Mouse (Mus musculus): ENCODE results near the gene Sh3pxd2a. TPM values are rescaled to one million over a fixed set of nuclear protein-coding genes. Genes with fewer than 3 reads are reported as not detected.

The Sh3pxd2a gene
- polyA plus RNA-seq, 1 experiment from 2014 or later, result 8.8 TPM

DNA sequence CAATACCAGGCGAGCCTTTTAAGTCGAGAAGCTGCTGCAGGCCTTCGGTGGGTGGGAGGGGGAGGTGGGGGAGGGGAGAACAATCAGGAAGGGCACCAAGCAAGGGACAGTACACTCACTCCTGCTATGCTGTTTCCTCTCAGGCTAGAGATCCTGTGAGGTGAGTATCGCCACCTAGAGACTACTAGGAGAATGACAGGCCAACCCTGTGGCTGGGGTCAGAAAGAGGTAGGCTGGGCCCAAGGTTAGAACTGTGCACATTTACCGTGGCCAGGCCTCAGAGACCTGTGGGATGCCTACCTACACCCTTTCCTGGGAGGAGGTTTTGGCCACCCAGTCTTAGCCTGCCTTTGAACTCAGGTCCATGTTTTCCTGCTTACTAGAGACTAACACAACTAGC lies 204.6 kb downstream of the Sh3pxd2a start:
- H3K27ac ChIP-seq (ENCODE audit: low read depth), result no peak overlapping the region
- DNase-seq (ENCODE audit: low spot score), result peak; percentile 65
- WGBS, result 16% methylated on average over 5 of the region's 5 CpGs
- no peak overlapping the region for H3K4me2 ChIP-seq (ENCODE audit: low read length)
- H3K36me3 ChIP-seq (ENCODE audit: control insufficient read depth, insufficient read depth, low read length), result peaks cover 7% of the 10 kb centered on the region; the same call in 1 of the 2 replicates
- H3K27me3 ChIP-seq (replicated peaks; ENCODE audit: control insufficient read depth, insufficient read depth, low read length), result no peaks in the 10 kb centered on the region
- 0 out of 2 replicates have a peak, but pooled peaks cover 3% of the 10 kb centered on the region for H3K4me1 ChIP-seq (replicated peaks; ENCODE audit: control insufficient read depth, insufficient read depth, low read length)
- no peaks in the 10 kb centered on the region for H3K9me3 ChIP-seq (ENCODE audit: control insufficient read depth, low read length)
- 0 out of 2 replicates have a peak, but pooled peaks have one; percentile 20 for ATAC-seq (replicated peaks; ENCODE audit: low FRiP score, low TSS enrichment, low read depth)
- no peak overlapping the region for H3K4me3 ChIP-seq (ENCODE audit: low read depth, low read length)
- H3K9ac ChIP-seq (ENCODE audit: low read length), result no peak overlapping the region

DNA sequence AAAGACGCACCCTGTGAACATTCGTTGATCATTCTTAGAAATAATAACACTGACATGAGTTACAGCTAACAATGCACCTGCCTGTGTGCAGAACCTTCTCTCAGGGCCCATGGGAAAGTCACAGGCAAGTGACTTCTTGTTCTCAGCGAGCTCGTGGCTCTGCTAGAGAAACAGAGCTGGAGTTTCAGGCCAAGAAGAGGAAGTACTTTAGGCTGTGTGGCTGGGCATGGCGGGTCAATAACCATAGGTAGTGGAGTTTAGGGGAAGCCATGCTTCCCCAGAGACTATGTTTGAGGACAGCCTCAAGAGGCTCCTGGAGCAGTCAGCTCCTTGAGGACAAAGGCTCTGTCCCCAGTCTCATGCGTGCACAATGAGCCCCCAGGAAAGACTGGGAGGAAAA lies 208.3 kb downstream of the Sh3pxd2a start:
- H3K36me3 ChIP-seq (ENCODE audit: control insufficient read depth, insufficient read depth, low read length), result no peaks in the 10 kb centered on the region
- H3K9me3 ChIP-seq (ENCODE audit: control insufficient read depth, low read length), result no peaks in the 10 kb centered on the region
- H3K27me3 ChIP-seq (replicated peaks; ENCODE audit: control insufficient read depth, insufficient read depth, low read length), result peaks cover 24% of the 10 kb centered on the region
- DNase-seq (ENCODE audit: low spot score) (no peak), ATAC-seq (replicated peaks; ENCODE audit: low FRiP score, low TSS enrichment, low read depth) (no peak)
- no peak overlapping the region for H3K9ac ChIP-seq (ENCODE audit: low read length)
- no peak overlapping the region for H3K4me2 ChIP-seq (ENCODE audit: low read length)
- H3K4me3 ChIP-seq (ENCODE audit: low read depth, low read length), result no peak overlapping the region
- 65% methylated on average over 6 of the region's 6 CpGs for WGBS
- no peaks in the 10 kb centered on the region for H3K4me1 ChIP-seq (replicated peaks; ENCODE audit: control insufficient read depth, insufficient read depth, low read length)
- H3K27ac ChIP-seq (ENCODE audit: low read depth), result no peak overlapping the region

DNA sequence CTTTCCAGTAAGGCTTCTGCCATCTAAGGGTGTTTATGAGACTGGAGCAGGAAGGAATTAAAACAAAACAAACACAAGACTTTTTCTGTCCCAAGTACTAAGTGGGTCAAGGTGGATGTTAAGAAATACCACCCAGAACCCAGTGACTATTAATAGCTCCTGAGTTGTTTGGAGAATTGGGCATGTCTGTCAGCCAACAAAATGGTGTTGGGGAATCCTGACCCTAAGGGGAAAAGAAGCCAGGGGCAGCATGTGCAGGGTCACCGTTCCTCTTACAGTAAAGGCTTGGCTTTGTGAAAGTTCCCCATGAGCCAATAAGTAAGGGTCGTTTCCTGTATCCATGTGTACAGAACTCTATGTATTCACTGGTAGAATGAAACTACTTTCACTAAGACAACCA lies 209.2 kb downstream of the Sh3pxd2a start:
- WGBS, result 64% methylated on average over 2 of the region's 2 CpGs

DNA sequence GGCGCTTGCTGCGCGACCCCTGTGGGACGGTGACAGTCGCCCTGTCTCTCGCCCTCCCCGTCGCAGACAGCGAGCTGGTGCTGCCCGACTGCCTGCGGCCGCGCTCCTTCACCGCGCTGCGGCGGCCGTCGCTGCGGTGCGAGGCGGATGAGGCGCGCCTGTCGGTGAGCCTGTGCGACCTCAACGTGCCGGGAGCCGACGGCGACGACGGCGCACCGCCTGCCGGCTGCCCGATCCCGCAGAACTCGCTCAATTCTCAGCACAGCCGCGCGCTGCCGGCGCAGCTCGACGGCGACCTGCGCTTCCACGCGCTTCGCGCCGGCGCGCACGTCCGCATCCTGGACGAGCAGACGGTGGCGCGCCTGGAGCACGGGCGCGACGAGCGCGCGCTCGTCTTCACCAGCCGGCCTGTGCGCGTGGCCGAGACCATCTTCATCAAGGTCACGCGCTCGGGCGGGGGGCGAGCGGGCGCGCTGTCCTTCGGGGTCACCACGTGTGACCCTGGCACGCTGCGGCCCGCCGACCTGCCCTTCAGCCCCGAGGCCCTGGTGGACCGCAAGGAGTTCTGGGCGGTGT lies 211.1 kb downstream of the Sh3pxd2a start:
- WGBS, result 5% methylated on average over 76 of the region's 90 CpGs
- Histone ChIP-seq H3K9ac (ENCODE audit: low read length) (peak overlapping the region; percentile 5; the same call in 1 of the 2 replicates), H3K27ac (ENCODE audit: low read depth) (no peak overlapping the region), H3K4me3 (ENCODE audit: low read depth, low read length) (peak overlapping the region; percentile 31), H3K4me1 (replicated peaks; ENCODE audit: control insufficient read depth, insufficient read depth, low read length) (peaks cover 11% of the 10 kb centered on the region), H3K4me2 (ENCODE audit: low read length) (peak overlapping the region; percentile 52), H3K27me3 (replicated peaks; ENCODE audit: control insufficient read depth, insufficient read depth, low read length) (peaks cover 24% of the 10 kb centered on the region), H3K36me3 (ENCODE audit: control insufficient read depth, insufficient read depth, low read length) (no peaks in the 10 kb centered on the region), H3K9me3 (ENCODE audit: control insufficient read depth, low read length) (no peaks in the 10 kb centered on the region)
- ATAC-seq (replicated peaks; ENCODE audit: low FRiP score, low TSS enrichment, low read depth) (no peak; the same call in 1 of the 2 replicates), DNase-seq (ENCODE audit: low spot score) (peak; percentile 64)

More for the DNA sequence above, 209.2 kb downstream of the Sh3pxd2a start:
- Histone ChIP-seq H3K4me3 (ENCODE audit: low read depth, low read length) (no peak overlapping the region), H3K4me1 (replicated peaks; ENCODE audit: control insufficient read depth, insufficient read depth, low read length) (no peaks in the 10 kb centered on the region), H3K36me3 (ENCODE audit: control insufficient read depth, insufficient read depth, low read length) (no peaks in the 10 kb centered on the region), H3K27me3 (replicated peaks; ENCODE audit: control insufficient read depth, insufficient read depth, low read length) (peaks cover 24% of the 10 kb centered on the region), H3K9me3 (ENCODE audit: control insufficient read depth, low read length) (no peaks in the 10 kb centered on the region), H3K4me2 (ENCODE audit: low read length) (no peak overlapping the region), H3K9ac (ENCODE audit: low read length) (no peak overlapping the region), H3K27ac (ENCODE audit: low read depth) (no peak overlapping the region)
- DNase-seq (ENCODE audit: low spot score), result no peak
- ATAC-seq (replicated peaks; ENCODE audit: low FRiP score, low TSS enrichment, low read depth), result no peak

DNA sequence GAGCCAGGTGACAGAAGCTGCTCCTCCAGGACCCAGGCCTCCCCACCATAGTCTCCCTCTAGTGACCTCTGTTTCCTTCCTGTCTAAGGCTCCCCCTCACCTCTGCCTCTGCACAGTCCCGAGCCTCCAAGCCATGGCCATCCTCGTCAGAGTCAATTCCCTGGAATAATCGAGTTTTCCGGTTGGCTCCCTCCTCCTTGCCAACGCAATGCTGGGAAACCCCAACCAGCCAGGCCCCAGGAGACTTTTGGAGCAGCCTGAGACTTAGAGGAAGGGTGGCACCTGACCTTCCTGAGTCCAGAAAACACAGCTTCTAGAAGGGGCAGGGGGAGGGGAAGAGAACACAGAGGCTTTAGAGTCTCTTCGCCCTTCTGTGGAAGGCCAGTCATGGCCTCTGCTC lies 213.3 kb downstream of the Sh3pxd2a start:
- Histone ChIP-seq H3K4me3 (ENCODE audit: low read depth, low read length) (no peak overlapping the region), H3K4me2 (ENCODE audit: low read length) (no peak overlapping the region), H3K9me3 (ENCODE audit: control insufficient read depth, low read length) (no peaks in the 10 kb centered on the region), H3K36me3 (ENCODE audit: control insufficient read depth, insufficient read depth, low read length) (no peaks in the 10 kb centered on the region), H3K4me1 (replicated peaks; ENCODE audit: control insufficient read depth, insufficient read depth, low read length) (peaks cover 20% of the 10 kb centered on the region), H3K27me3 (replicated peaks; ENCODE audit: control insufficient read depth, insufficient read depth, low read length) (peaks cover 24% of the 10 kb centered on the region), H3K27ac (ENCODE audit: low read depth) (no peak overlapping the region), H3K9ac (ENCODE audit: low read length) (no peak overlapping the region)
- ATAC-seq (replicated peaks; ENCODE audit: low FRiP score, low TSS enrichment, low read depth) (no peak), DNase-seq (ENCODE audit: low spot score) (no peak)
- WGBS, result 79% methylated on average over 6 of the region's 6 CpGs

DNA sequence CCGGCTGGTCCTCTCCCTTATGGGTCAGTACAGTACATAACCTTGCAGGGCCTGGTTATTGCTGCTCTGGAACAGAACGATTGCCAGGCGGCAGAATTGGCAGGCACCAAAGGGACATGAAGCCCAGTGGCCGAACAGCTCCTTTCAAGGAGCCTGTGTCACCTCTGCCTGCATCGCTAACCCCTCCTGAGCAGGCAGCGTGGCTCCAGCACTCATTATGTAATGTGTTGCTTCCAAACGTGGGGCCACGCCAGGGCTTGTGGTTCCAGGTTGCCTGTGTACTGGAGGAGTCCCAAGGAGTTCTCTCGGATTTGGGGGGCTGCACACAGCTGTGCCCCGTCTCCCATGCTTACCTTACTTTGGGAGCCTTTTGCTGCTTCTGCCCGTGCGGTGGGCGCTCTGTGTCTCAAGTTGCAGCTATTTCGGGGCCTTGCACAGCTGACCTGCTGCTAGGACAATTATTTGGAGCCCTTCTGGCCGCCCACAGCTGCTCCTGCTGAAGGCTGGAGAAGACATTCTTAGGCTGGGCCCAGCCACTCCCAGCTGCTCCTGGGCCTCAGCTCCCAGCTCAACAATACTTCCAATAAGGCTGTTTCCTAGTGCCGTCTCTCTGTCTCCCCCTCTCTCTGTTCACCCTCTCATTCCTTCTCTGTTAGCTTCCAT lies 215.2 kb downstream of the Sh3pxd2a start:
- Histone ChIP-seq H3K4me1 (replicated peaks; ENCODE audit: control insufficient read depth, insufficient read depth, low read length) (peaks cover 20% of the 10 kb centered on the region), H3K4me2 (ENCODE audit: low read length) (no peak overlapping the region), H3K36me3 (ENCODE audit: control insufficient read depth, insufficient read depth, low read length) (no peaks in the 10 kb centered on the region), H3K27ac (ENCODE audit: low read depth) (peak overlapping the region; percentile 22; the same call in 1 of the 2 replicates), H3K4me3 (ENCODE audit: low read depth, low read length) (no peak overlapping the region), H3K9me3 (ENCODE audit: control insufficient read depth, low read length) (no peaks in the 10 kb centered on the region), H3K27me3 (replicated peaks; ENCODE audit: control insufficient read depth, insufficient read depth, low read length) (peaks cover 24% of the 10 kb centered on the region), H3K9ac (ENCODE audit: low read length) (no peak overlapping the region)
- no peak for DNase-seq (ENCODE audit: low spot score)
- 65% methylated on average over 16 of the region's 16 CpGs for WGBS
- no peak for ATAC-seq (replicated peaks; ENCODE audit: low FRiP score, low TSS enrichment, low read depth)

DNA sequence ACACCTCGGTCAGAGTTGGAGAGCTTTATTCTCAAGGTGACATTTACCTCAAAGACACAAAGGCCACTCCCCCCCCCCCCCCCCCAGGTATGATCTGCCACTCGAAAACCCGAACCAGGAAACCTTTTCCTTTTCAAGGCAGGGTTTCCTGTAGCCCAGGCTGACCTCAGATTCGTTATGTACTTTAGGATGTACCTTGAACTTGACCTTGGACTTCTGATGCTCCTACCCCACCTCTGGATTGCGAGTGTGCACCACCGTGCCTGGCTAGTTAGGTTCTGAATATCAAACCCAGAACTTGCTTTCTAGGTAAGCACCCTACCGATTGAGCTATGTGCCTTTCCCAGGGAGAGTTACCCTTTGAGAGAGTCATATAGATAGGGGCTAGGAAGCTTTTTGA lies 215.9 kb downstream of the Sh3pxd2a start:
- Histone ChIP-seq H3K27me3 (replicated peaks; ENCODE audit: control insufficient read depth, insufficient read depth, low read length) (peaks cover 18% of the 10 kb centered on the region), H3K9ac (ENCODE audit: low read length) (no peak overlapping the region), H3K36me3 (ENCODE audit: control insufficient read depth, insufficient read depth, low read length) (no peaks in the 10 kb centered on the region), H3K4me1 (replicated peaks; ENCODE audit: control insufficient read depth, insufficient read depth, low read length) (peaks cover 25% of the 10 kb centered on the region), H3K27ac (ENCODE audit: low read depth) (peak overlapping the region; percentile 43; the same call in 1 of the 2 replicates), H3K4me2 (ENCODE audit: low read length) (no peak overlapping the region), H3K9me3 (ENCODE audit: control insufficient read depth, low read length) (no peaks in the 10 kb centered on the region), H3K4me3 (ENCODE audit: low read depth, low read length) (no peak overlapping the region)
- ATAC-seq (replicated peaks; ENCODE audit: low FRiP score, low TSS enrichment, low read depth) (no peak), DNase-seq (ENCODE audit: low spot score) (no peak)
- WGBS, result 62% methylated on average over 7 of the region's 7 CpGs

DNA sequence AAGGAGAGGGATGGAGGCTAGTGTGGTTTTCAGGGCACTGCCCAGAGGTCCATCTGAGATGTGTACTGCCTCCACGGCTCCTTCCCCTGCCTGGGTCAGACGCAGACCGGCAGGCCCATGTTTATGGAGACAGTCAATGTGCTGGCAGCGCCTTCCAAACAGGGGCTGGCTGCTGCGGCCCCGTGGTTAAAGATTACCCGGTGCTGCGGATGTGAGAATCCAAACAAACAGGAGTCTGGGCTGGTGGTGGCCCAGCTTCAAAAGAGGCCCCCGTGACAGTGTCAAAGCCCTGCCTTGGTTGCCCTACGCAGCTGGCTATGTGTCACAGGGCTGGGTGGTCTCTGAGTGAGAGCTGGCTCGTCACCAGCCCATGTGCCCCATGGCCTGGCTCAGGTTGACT lies 216.4 kb downstream of the Sh3pxd2a start:
- H3K9ac ChIP-seq (ENCODE audit: low read length), result no peak overlapping the region

More for the DNA sequence above, 216.4 kb downstream of the Sh3pxd2a start:
- WGBS, result 9% methylated on average over 11 of the region's 11 CpGs
- peak overlapping the region; percentile 43; the same call in 1 of the 2 replicates for H3K27ac ChIP-seq (ENCODE audit: low read depth)
- H3K36me3 ChIP-seq (ENCODE audit: control insufficient read depth, insufficient read depth, low read length), result no peaks in the 10 kb centered on the region
- no peaks in the 10 kb centered on the region for H3K9me3 ChIP-seq (ENCODE audit: control insufficient read depth, low read length)
- H3K4me1 ChIP-seq (replicated peaks; ENCODE audit: control insufficient read depth, insufficient read depth, low read length), result peaks cover 25% of the 10 kb centered on the region
- no peak overlapping the region for H3K4me3 ChIP-seq (ENCODE audit: low read depth, low read length)
- ATAC-seq (replicated peaks; ENCODE audit: low FRiP score, low TSS enrichment, low read depth), result peak; percentile 26
- peak overlapping the region; percentile 18; the same call in 1 of the 2 replicates for H3K4me2 ChIP-seq (ENCODE audit: low read length)
- DNase-seq (ENCODE audit: low spot score), result peak; percentile 70
- H3K27me3 ChIP-seq (replicated peaks; ENCODE audit: control insufficient read depth, insufficient read depth, low read length), result peaks cover 13% of the 10 kb centered on the region

Measured in intestine, embryonic 14.5 days (tissue).